Mouse (Mus musculus): ENCODE results near the gene Hddc3. TPM values are rescaled to one million over a fixed set of nuclear protein-coding genes. Genes with fewer than 3 reads are reported as not detected.
A peak's percentile ranks its signal among the peaks of the same experiment; 100 is the strongest.

The Hddc3 gene
- total and polyA plus RNA-seq, 3 experiments: 47.1 to 58.1 TPM; not detected in 1

- no peak overlapping the region for H3K4me3 ChIP-seq (ENCODE audit: control insufficient read depth in 1 of 2, insufficient read depth in 1 of 2, low read depth in 2 of 2, low read length in 2 of 2)
- no peak for TF ChIP-seq USF1 (IDR thresholded peaks at IDR 0.05; ENCODE audit: low read depth, low read length)
- TF ChIP-seq CTCF (IDR thresholded peaks at IDR 0.05 in 2 of 3, conservative IDR thresholded peaks at IDR 0.05 in 1 of 3; ENCODE audit: control insufficient read depth in 1 of 3, insufficient read depth in 1 of 3, low read depth in 2 of 3, low read length in 3 of 3, poor library complexity in 1 of 3, severe bottlenecking in 1 of 3): peak in 1 of 3 experiments; percentile 29; a peak in 1 of 6 replicates
- TF ChIP-seq RAD21 (IDR thresholded peaks at IDR 0.05; ENCODE audit: low read depth, low read length): peak; percentile 8
- peak; percentile 31; the same call in 1 of the 2 replicates for TF ChIP-seq SMC3 (IDR thresholded peaks at IDR 0.05; ENCODE audit: low read depth, low read length)
- no peak for TF ChIP-seq HCFC1 (IDR thresholded peaks at IDR 0.05; ENCODE audit: low read depth, low read length)
- H3K9me3 ChIP-seq (replicated peaks; ENCODE audit: insufficient read depth, low read length): no peaks in the 10 kb centered on the region
- no peak overlapping the region for H3K9ac ChIP-seq (ENCODE audit: control insufficient read depth, low read depth, low read length, poor library complexity, severe bottlenecking)
- 0 out of 2 replicates have a peak, but pooled peaks cover 2% of the 10 kb centered on the region for H3K79me2 ChIP-seq (ENCODE audit: control insufficient read depth, insufficient read depth, low read length, poor library complexity)
- peaks cover 0 to 45% of the 10 kb centered on the region in 2 experiments; a peak in 2 of 4 replicates for H3K36me3 ChIP-seq (ENCODE audit: control insufficient read depth in 1 of 2, insufficient read depth in 2 of 2, low read length in 2 of 2)
- H3K27ac ChIP-seq (ENCODE audit: control insufficient read depth, low read depth, low read length): no peak overlapping the region
- no peak for DNase-seq (ENCODE audit: low read depth, low spot score)
- H3K27me3 ChIP-seq (ENCODE audit: control insufficient read depth in 1 of 2, insufficient read depth in 2 of 2, low read length in 2 of 2): no peaks in the 10 kb centered on the region
- H3K4me1 ChIP-seq (ENCODE audit: control insufficient read depth in 1 of 2, insufficient read depth in 2 of 2, low read length in 2 of 2): no peaks in the 10 kb centered on the region
These were observed 35.1 kb upstream of the Hddc3 start for GRCm38 (mm10) chr7:80307766-80308165.

- Histone ChIP-seq H3K4me1 (ENCODE audit: control insufficient read depth in 1 of 2, insufficient read depth in 2 of 2, low read length in 2 of 2) (no peaks in the 10 kb centered on the region), H3K79me2 (ENCODE audit: control insufficient read depth, insufficient read depth, low read length, poor library complexity) (0 out of 2 replicates have a peak, but pooled peaks cover 2% of the 10 kb centered on the region), H3K36me3 (ENCODE audit: control insufficient read depth in 1 of 2, insufficient read depth in 2 of 2, low read length in 2 of 2) (peaks cover 0 to 30% of the 10 kb centered on the region in 2 experiments; a peak in 2 of 4 replicates), H3K9me3 (replicated peaks; ENCODE audit: insufficient read depth, low read length) (no peaks in the 10 kb centered on the region), H3K9ac (ENCODE audit: control insufficient read depth, low read depth, low read length, poor library complexity, severe bottlenecking) (no peak overlapping the region), H3K4me3 (ENCODE audit: control insufficient read depth in 1 of 2, insufficient read depth in 1 of 2, low read depth in 2 of 2, low read length in 2 of 2) (no peak overlapping the region), H3K27me3 (ENCODE audit: control insufficient read depth in 1 of 2, insufficient read depth in 2 of 2, low read length in 2 of 2) (no peaks in the 10 kb centered on the region), H3K27ac (ENCODE audit: control insufficient read depth, low read depth, low read length) (no peak overlapping the region)
- TF ChIP-seq E2F4 (IDR thresholded peaks at IDR 0.05; ENCODE audit: borderline replicate concordance, low read depth, low read length) (no peak), CTCF (IDR thresholded peaks at IDR 0.05 in 2 of 3, conservative IDR thresholded peaks at IDR 0.05 in 1 of 3; ENCODE audit: control insufficient read depth in 1 of 3, insufficient read depth in 1 of 3, low read depth in 2 of 3, low read length in 3 of 3, poor library complexity in 1 of 3, severe bottlenecking in 1 of 3) (no peak), ZKSCAN1 (IDR thresholded peaks at IDR 0.05; ENCODE audit: low read depth, low read length) (no peak), ETS1 (IDR thresholded peaks at IDR 0.05; ENCODE audit: low read depth, low read length) (no peak), MAFK (IDR thresholded peaks at IDR 0.05; ENCODE audit: borderline replicate concordance, low read depth, low read length) (no peak), MXI1 (IDR thresholded peaks at IDR 0.05; ENCODE audit: low read depth, low read length) (no peak), MAZ (IDR thresholded peaks at IDR 0.05; ENCODE audit: low read depth, low read length) (no peak), TAL1 (IDR thresholded peaks at IDR 0.05; ENCODE audit: low read length) (no peak), KAT2A (conservative IDR thresholded peaks at IDR 0.05; ENCODE audit: low read depth, low read length) (no peak), POLR2AphosphoS2 (IDR thresholded peaks at IDR 0.05; ENCODE audit: low read length) (no peak), RAD21 (IDR thresholded peaks at IDR 0.05; ENCODE audit: low read depth, low read length) (no peak), CHD1 (IDR thresholded peaks at IDR 0.05; ENCODE audit: low read depth, low read length) (no peak), JUND (IDR thresholded peaks at IDR 0.05; ENCODE audit: low read depth, low read length) (no peak), ZMIZ1 (IDR thresholded peaks at IDR 0.05; ENCODE audit: low read depth, low read length) (no peak), BHLHE40 (IDR thresholded peaks at IDR 0.05; ENCODE audit: borderline replicate concordance, low read depth, low read length) (no peak), ZNF384 (IDR thresholded peaks at IDR 0.05; ENCODE audit: low read depth, low read length) (no peak), MEF2A (IDR thresholded peaks at IDR 0.05; ENCODE audit: extremely low read depth, insufficient replicate concordance, low read depth, low read length, poor library complexity, severe bottlenecking) (no peak), TCF12 (IDR thresholded peaks at IDR 0.05; ENCODE audit: low read depth, low read length) (no peak), ZC3H11A (IDR thresholded peaks at IDR 0.05; ENCODE audit: low read depth, low read length) (no peak)
- DNase-seq (ENCODE audit: low read depth, low spot score): no peak
These were observed 32.1 kb upstream of the Hddc3 start for GRCm38 (mm10) chr7:80310771-80311170.
